Mouse (Mus musculus): ENCODE results near the gene AI661453. TPM values are rescaled to one million over a fixed set of nuclear protein-coding genes. Genes with fewer than 3 reads are reported as not detected.

The AI661453 gene
- polyA plus RNA-seq, 1 experiment from 2014 or later: 0.77 TPM

DNA sequence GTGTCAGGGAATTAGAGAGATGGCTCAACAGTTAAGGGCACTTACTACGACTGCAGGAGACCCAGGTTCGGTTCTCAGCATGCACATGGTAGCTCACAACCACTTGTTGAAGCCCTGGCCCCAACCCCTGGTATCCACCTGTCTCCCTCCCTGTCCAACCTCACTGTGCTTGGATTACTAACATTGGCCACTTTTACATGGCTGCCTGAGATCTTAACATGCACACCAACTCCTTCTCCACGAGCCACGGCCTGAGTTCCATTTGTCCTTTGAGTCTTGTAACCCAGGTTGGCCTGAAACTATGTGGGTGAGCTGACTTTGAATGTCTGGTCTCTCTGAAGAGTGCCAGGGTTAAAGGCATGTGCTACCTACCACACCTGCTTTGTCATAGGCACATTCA is 70.3 kb downstream of the AI661453 start:
- no peak for ATAC-seq (ENCODE audit: low read depth)
- Histone ChIP-seq H3K4me2 (ENCODE audit: low read depth, low read length) (no peak overlapping the region), H3K36me3 (ENCODE audit: control insufficient read depth, insufficient read depth) (no peaks in the 10 kb centered on the region), H3K9ac (ENCODE audit: low read depth, low read length) (no peak overlapping the region), H3K4me1 (ENCODE audit: control insufficient read depth, low read depth, low read length) (peaks cover 58% of the 10 kb centered on the region), H3K27me3 (ENCODE audit: control insufficient read depth, insufficient read depth, low read depth, low read length) (no peaks in the 10 kb centered on the region), H3K4me3 (ENCODE audit: low read depth, low read length) (no peak overlapping the region), H3K27ac (ENCODE audit: low read length) (peak overlapping the region; percentile 24; the same call in 1 of the 2 replicates), H3K9me3 (replicated peaks; ENCODE audit: control insufficient read depth, low read length) (no peaks in the 10 kb centered on the region)
- WGBS (ENCODE audit: insufficient replicate concordance): 75% methylated on average over 4 of the region's 4 CpGs

DNA sequence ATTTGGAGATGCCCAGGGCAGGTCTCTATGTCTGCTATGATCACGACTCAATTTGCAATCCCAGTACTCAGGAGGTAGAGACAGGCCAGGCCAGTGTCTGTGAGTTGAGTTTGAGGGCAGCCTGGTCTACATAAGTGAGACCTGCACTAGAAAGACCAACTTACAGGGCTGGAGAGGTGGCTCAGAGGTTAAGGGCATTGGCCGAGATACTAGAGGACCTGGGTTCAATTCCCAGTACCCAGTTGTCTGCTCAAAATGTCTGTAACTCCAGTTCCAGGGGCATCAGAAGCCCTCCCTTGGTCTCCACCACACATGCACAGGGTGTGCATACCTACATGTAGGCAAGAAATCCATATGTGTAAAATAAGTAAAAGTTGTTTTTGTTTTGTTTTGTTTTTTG is 71.1 kb downstream of the AI661453 start:
- Histone ChIP-seq H3K4me3 (ENCODE audit: low read depth, low read length) (no peak overlapping the region), H3K9ac (ENCODE audit: low read depth, low read length) (no peak overlapping the region; the same call in 1 of the 2 replicates), H3K4me1 (ENCODE audit: control insufficient read depth, low read depth, low read length) (peaks cover 63% of the 10 kb centered on the region), H3K27me3 (ENCODE audit: control insufficient read depth, insufficient read depth, low read depth, low read length) (no peaks in the 10 kb centered on the region), H3K27ac (ENCODE audit: low read length) (peak overlapping the region; percentile 93), H3K4me2 (ENCODE audit: low read depth, low read length) (peak overlapping the region; percentile 74), H3K36me3 (ENCODE audit: control insufficient read depth, insufficient read depth) (no peaks in the 10 kb centered on the region), H3K9me3 (replicated peaks; ENCODE audit: control insufficient read depth, low read length) (no peaks in the 10 kb centered on the region)
- ATAC-seq (ENCODE audit: low read depth): no peak
- WGBS (ENCODE audit: insufficient replicate concordance): 47% methylated on average over 2 of the region's 2 CpGs

DNA sequence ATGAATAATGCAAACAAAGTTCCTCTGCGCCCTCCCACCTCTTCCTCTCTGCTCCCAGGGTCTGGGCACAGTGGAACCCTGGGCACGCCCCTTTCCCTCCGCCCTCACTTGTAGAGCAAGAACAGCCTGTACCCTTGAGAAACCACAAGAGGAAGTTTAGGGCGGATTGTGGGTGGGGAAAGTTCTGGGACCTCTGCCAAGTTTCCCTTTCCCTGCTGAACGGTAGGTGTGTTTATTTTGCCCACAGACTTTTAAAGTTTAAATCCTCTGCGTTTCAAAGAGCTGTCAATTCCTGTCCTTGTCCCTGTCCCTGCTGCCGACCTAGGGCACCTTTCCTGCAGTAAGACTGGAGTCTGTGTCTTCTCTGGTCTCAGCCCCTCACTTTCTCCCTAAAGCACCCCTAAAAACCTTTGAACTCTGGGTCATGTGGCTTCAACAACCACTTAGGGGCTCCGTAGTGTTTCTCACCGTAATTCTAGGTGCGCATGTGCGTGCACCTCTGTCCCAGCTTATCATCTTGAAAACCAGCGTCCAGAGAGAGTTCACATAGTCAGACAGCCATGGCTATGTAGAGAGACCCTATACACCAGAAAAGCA is 71.7 kb downstream of the AI661453 start:
- H3K4me1 ChIP-seq (ENCODE audit: control insufficient read depth, low read depth, low read length): peaks cover 65% of the 10 kb centered on the region
- WGBS (ENCODE audit: insufficient replicate concordance): under 1% methylated on average over 12 of the region's 12 CpGs

DNA sequence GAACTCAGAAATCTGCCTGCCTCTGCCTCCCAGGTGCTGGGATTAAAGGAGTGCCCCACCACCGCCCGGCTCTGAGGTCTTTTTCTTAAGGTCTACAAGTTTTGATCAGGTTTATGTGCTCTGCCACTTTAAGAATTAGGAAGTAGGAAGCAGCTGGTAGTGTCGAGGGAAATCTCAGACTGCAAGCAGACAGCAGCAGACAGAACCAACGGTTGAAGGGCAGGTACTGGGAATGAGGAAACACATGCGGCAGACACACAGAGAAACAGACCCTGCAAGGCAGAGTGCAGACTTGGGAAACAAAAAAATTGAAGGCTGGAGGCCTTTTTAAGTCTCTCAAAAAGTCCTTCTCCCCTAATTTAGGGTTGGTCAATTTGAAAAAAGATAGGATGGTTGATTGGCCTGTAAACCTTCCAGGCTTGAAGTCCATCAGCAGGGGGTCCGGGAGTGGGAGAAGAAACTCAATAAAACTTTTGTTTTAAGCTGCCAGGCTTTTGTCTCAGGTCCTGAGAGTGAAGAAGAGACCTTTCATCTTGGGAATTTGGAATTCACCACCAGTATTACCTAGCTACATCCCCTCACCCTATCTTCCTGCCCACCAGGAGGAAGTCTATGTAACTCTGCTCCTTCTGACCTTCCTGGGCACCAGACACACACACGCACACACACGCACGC is 72.8 kb downstream of the AI661453 start:
- WGBS (ENCODE audit: insufficient replicate concordance): 36% methylated on average over 9 of the region's 9 CpGs
- peak overlapping the region; percentile 93 for H3K27ac ChIP-seq (ENCODE audit: low read length)
- peaks cover 68% of the 10 kb centered on the region for H3K4me1 ChIP-seq (ENCODE audit: control insufficient read depth, low read depth, low read length)
- H3K36me3 ChIP-seq (ENCODE audit: control insufficient read depth, insufficient read depth): no peaks in the 10 kb centered on the region
- no peaks in the 10 kb centered on the region for H3K9me3 ChIP-seq (replicated peaks; ENCODE audit: control insufficient read depth, low read length)
- 0 out of 2 replicates have a peak overlapping the region, but pooled peaks have one; percentile 7 for H3K4me3 ChIP-seq (ENCODE audit: low read depth, low read length)
- no peaks in the 10 kb centered on the region for H3K27me3 ChIP-seq (ENCODE audit: control insufficient read depth, insufficient read depth, low read depth, low read length)
- no peak overlapping the region for H3K9ac ChIP-seq (ENCODE audit: low read depth, low read length)
- peak overlapping the region; percentile 74; the same call in 1 of the 2 replicates for H3K4me2 ChIP-seq (ENCODE audit: low read depth, low read length)
- no peak for ATAC-seq (ENCODE audit: low read depth)

More for the DNA sequence above, 71.7 kb downstream of the AI661453 start:
- Histone ChIP-seq H3K4me3 (ENCODE audit: low read depth, low read length) (peak overlapping the region; percentile 45), H3K27me3 (ENCODE audit: control insufficient read depth, insufficient read depth, low read depth, low read length) (no peaks in the 10 kb centered on the region), H3K4me2 (ENCODE audit: low read depth, low read length) (peak overlapping the region; percentile 74), H3K27ac (ENCODE audit: low read length) (peak overlapping the region; percentile 93), H3K9ac (ENCODE audit: low read depth, low read length) (peak overlapping the region; percentile 57), H3K36me3 (ENCODE audit: control insufficient read depth, insufficient read depth) (no peaks in the 10 kb centered on the region), H3K9me3 (replicated peaks; ENCODE audit: control insufficient read depth, low read length) (no peaks in the 10 kb centered on the region)
- peak; percentile 66 for ATAC-seq (ENCODE audit: low read depth)

DNA sequence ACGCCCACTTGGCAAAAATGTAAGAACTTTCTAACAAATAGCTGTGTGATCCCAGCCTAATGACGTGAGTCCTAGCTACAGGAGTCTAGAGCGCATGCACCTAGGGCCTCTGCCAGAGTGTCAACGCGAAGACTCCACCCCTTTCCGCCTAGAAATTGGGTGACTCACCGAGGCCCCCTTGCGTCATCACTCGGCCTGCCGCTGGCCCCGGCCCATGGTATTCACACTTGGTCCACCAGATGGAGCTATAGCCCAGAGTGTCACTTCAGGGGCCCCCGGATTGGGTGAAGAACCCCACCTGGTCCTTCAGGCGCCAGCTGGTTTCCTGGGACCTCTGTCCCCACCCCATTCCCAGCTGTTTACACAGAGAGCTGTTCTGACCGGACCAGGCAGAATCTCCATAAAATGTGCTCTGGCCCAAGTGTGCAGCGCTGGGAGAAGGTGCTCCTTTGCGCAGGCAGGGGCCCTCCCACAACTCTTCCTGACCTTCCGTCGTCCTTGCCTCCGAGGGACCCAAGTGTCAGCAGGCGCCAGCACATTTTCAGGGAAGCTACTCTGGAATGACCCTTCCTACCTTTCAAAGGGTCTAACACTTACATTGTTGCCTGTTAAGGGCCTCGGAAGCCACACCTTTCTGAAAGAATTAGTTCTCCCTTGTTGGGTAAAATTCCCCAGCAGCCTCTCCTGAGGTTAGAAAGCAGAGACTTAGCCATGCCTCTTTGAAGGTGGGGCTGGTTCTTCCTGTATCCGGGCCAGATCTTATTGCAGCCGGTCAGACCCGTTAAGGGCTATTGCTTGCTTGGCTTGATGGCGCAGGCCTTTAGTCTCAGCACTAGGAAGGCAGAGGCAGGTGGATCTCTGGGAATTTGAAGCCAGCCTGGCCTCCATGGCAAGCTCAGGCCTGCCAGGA is 75.0 kb downstream of the AI661453 start:
- peak overlapping the region; percentile 63 for H3K4me2 ChIP-seq (ENCODE audit: low read depth, low read length)
- peaks cover 66% of the 10 kb centered on the region for H3K4me1 ChIP-seq (ENCODE audit: control insufficient read depth, low read depth, low read length)

DNA sequence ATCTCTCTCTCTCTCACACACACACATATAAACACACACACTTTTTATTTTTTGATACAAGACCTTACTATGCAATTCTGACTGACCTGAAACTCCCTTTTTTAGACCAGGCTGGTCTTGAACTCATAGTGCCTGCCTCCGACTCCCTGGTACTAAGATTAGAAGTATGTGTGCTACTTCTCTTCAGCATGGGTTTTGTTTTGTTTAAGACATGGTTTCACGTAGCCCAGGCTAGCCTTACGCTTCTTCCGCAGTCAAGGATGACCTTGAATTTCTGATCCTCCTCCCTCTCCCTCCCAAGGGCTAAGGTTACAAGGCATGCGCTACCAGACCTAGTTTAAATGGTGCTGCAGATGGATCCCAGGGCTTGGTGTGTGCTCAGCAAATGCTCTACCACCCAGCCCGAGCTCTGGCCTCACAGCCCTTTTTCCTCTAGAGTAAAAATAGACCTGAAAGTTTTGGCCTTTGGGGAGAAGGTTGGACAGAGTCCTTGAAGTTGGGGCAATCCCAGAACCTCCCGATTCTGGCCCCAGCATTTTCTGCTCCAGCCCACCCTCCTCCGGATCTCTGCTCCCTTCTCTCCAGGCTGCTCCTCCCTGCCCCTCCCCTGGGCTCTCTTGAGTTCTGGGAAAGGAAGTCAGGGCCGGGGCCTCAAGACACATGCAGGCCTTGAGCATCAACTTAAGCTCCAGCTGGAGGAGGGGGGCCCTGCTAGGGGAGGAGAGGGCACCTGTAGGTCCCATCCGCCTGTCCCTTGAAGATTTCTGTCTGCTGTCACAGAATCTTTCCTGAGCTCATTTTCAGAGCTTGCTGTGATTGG is 76.8 kb downstream of the AI661453 start:
- 54% methylated on average over 10 of the region's 10 CpGs for WGBS (ENCODE audit: insufficient replicate concordance)
- no peak overlapping the region for H3K9ac ChIP-seq (ENCODE audit: low read depth, low read length)
- ATAC-seq (ENCODE audit: low read depth): no peak
- no peak overlapping the region for H3K4me3 ChIP-seq (ENCODE audit: low read depth, low read length)
- H3K27ac ChIP-seq (ENCODE audit: low read length): peak overlapping the region; percentile 56; the same call in 1 of the 2 replicates
- no peaks in the 10 kb centered on the region for H3K27me3 ChIP-seq (ENCODE audit: control insufficient read depth, insufficient read depth, low read depth, low read length)
- H3K4me2 ChIP-seq (ENCODE audit: low read depth, low read length): no peak overlapping the region
- peaks cover 56% of the 10 kb centered on the region for H3K4me1 ChIP-seq (ENCODE audit: control insufficient read depth, low read depth, low read length)
- H3K36me3 ChIP-seq (ENCODE audit: control insufficient read depth, insufficient read depth): no peaks in the 10 kb centered on the region
- no peaks in the 10 kb centered on the region for H3K9me3 ChIP-seq (replicated peaks; ENCODE audit: control insufficient read depth, low read length)

More for the DNA sequence above, 75.0 kb downstream of the AI661453 start:
- Histone ChIP-seq H3K4me3 (ENCODE audit: low read depth, low read length) (peak overlapping the region; percentile 46), H3K9me3 (replicated peaks; ENCODE audit: control insufficient read depth, low read length) (no peaks in the 10 kb centered on the region), H3K27ac (ENCODE audit: low read length) (peak overlapping the region; percentile 89), H3K27me3 (ENCODE audit: control insufficient read depth, insufficient read depth, low read depth, low read length) (no peaks in the 10 kb centered on the region), H3K36me3 (ENCODE audit: control insufficient read depth, insufficient read depth) (no peaks in the 10 kb centered on the region), H3K9ac (ENCODE audit: low read depth, low read length) (peak overlapping the region; percentile 67)
- WGBS (ENCODE audit: insufficient replicate concordance): 14% methylated on average over 25 of the region's 25 CpGs
- ATAC-seq (ENCODE audit: low read depth): peak; percentile 87

DNA sequence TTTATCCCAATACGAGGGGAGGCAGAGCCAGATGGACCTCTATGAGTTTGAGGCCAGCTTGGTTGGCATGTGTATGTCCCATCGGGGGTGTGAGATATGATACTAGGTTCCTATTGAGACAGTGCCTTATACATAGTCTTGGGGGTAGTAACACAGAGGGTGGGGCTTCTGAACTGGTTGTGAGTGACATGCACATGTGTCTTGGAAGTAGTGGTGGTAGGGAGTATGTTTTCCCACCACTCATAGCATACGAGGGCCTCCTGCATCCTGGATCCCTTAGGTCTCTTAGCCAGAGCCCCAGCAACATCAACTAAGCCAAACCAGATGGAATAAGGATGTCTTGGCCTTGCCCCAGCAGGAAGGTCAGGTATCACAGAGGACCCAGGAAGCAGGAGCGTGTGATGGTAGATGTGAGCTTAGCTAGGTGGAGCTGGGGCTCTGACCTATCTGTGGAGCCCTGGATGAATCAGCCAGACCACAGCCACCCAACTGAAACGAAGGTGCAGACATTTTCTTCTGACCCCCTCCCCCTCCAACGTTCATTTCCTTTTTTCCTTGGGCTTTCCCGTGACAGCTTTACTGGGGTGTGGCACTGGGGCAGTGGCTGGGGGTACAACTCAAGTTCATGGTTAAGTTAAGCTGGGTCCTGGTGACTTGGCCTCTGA is 78.9 kb downstream of the AI661453 start:
- Histone ChIP-seq H3K4me1 (ENCODE audit: control insufficient read depth, low read depth, low read length) (peaks cover 57% of the 10 kb centered on the region), H3K4me2 (ENCODE audit: low read depth, low read length) (no peak overlapping the region), H3K9ac (ENCODE audit: low read depth, low read length) (no peak overlapping the region)

DNA sequence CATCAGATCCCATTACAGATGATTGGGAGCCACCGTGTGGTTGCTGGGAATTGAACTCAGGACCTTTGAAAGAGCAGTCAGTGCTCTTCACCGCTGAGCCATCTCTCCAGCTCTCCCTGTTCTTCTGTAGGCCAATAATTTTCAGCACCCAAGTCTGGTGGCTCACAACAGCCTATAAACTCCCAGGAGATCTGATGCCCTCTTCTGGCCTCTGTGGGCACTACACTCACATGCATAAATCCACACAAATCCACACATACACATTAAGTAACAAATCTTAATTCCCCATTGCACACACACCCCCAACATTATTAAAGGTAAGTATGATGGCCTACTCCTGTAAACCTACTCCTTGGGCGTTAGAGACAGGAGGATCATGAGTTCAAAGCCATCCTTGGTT is 79.8 kb downstream of the AI661453 start:
- Histone ChIP-seq H3K9ac (ENCODE audit: low read depth, low read length) (no peak overlapping the region), H3K36me3 (ENCODE audit: control insufficient read depth, insufficient read depth) (no peaks in the 10 kb centered on the region), H3K9me3 (replicated peaks; ENCODE audit: control insufficient read depth, low read length) (no peaks in the 10 kb centered on the region), H3K4me2 (ENCODE audit: low read depth, low read length) (no peak overlapping the region), H3K27ac (ENCODE audit: low read length) (no peak overlapping the region), H3K4me3 (ENCODE audit: low read depth, low read length) (no peak overlapping the region), H3K27me3 (ENCODE audit: control insufficient read depth, insufficient read depth, low read depth, low read length) (no peaks in the 10 kb centered on the region), H3K4me1 (ENCODE audit: control insufficient read depth, low read depth, low read length) (peaks cover 59% of the 10 kb centered on the region)
- WGBS (ENCODE audit: insufficient replicate concordance): 95% methylated on average over 3 of the region's 3 CpGs
- ATAC-seq (ENCODE audit: low read depth): no peak

More for the DNA sequence above, 78.9 kb downstream of the AI661453 start:
- ATAC-seq (ENCODE audit: low read depth): no peak
- 42% methylated on average over 7 of the region's 7 CpGs for WGBS (ENCODE audit: insufficient replicate concordance)
- no peak overlapping the region for H3K27ac ChIP-seq (ENCODE audit: low read length)
- H3K36me3 ChIP-seq (ENCODE audit: control insufficient read depth, insufficient read depth): no peaks in the 10 kb centered on the region
- no peak overlapping the region for H3K4me3 ChIP-seq (ENCODE audit: low read depth, low read length)
- no peaks in the 10 kb centered on the region for H3K27me3 ChIP-seq (ENCODE audit: control insufficient read depth, insufficient read depth, low read depth, low read length)
- no peaks in the 10 kb centered on the region for H3K9me3 ChIP-seq (replicated peaks; ENCODE audit: control insufficient read depth, low read length)

Measured in liver, embryonic 16.5 days (tissue).